Mouse (Mus musculus): ENCODE data around the gene Tpgs1.

DNA sequence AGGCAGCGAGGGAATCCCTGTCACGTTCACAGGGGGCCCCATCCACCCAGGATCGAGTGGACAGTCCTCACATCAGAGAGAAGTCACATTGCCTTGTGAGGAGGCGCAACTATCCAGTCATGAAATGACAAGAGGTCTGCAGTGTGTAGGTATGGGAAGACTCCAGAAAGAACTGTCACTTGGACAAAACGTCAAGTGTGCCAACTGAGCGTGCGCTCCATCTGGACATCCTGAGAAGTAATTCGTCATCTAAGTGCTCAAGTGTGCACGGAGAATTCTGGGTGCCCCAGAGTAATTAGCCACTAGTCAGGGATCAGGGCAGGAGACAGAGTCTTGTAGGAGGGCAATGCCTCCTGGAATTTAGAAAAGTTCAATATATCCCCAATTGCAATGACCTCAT is 43.8 kb upstream of the Tpgs1 start:
- TF ChIP-seq POLR2A (IDR thresholded peaks at IDR 0.05; ENCODE audit: low read depth, low read length) (no peak), CTCF (conservative IDR thresholded peaks at IDR 0.05; ENCODE audit: insufficient read depth, insufficient read length, low read depth, low read length) (no peak)

Data from kidney, adult 2 months (tissue).